Mouse (Mus musculus): Measurements from ENCODE around the gene Pitpnc1. TPM values are rescaled to one million over a fixed set of nuclear protein-coding genes. Genes with fewer than 3 reads are reported as not detected.

The Pitpnc1 gene
- polyA plus RNA-seq, 1 experiment from 2014 or later = 35.2 TPM

GRCm38 (mm10) chr11:107159034-107159433 is 311.5 kb downstream of the Pitpnc1 start:
- Histone ChIP-seq H3K9me3 (peaks cover 4% of the 10 kb centered on the region; the same call in 1 of the 2 replicates), H3K4me2 (no peak overlapping the region), H3K9ac (no peak overlapping the region), H3K36me3 (peaks cover under 1% of the 10 kb centered on the region; the same call in 1 of the 2 replicates), H3K4me1 (replicated peaks) (no peaks in the 10 kb centered on the region), H3K27me3 (no peaks in the 10 kb centered on the region), H3K27ac (no peak overlapping the region), H3K4me3 (no peak overlapping the region)
- ATAC-seq (ENCODE audit: low FRiP score) = no peak
- WGBS = 40% methylated on average over 1 of the region's 1 CpGs

Other genes starting within 250 kb of the Pitpnc1 start
- 158 and 163 TPM in 2 replicates for gene Psmd12, start 8.8 kb upstream of the Pitpnc1 start, polyA plus RNA-seq (2015; fragmentation: Nextera tagmentation; extraction: Ambion mirVana)
- gene Helz, start 77.2 kb upstream of the Pitpnc1 start, polyA plus RNA-seq (2015; fragmentation: Nextera tagmentation; extraction: Ambion mirVana) = 16.2 and 17.7 TPM in 2 replicates
- 0.31 and 0.35 TPM in 2 replicates for gene Cacng1, start 245.8 kb upstream of the Pitpnc1 start, polyA plus RNA-seq (2015; fragmentation: Nextera tagmentation; extraction: Ambion mirVana)